Mouse (Mus musculus): ENCODE measurements at regions not wholly inside any gene's neighbourhood (a gene's known extent, or its start where the extent isn't known, plus 50 kb on each side); places are given as distances from the start of the nearest gene placed in this dataset.

DNA sequence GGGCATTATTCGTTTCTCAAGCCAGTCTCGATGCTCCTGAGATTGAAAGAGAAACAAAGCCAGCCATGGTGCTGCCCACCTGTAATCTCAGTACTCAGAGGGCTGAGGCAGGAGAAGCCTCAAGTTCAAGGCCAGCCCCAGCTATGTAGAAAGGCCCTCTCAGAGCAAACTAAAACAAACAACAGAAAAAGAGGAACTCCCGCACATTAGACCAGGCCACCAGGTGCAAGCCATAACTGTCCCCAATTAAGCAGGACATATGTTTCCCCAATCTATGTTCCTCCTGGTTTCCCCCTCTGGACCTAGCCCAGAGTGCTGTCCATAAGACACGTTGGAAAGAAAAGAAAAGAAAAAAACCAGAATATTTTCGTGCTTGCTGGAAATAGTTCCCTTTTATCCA lies 142.5 kb downstream of the Cdc5l start:
- DNase-seq (ENCODE audit: low spot score): no peak

- DNase-seq (ENCODE audit: low spot score): no peak
Observed at GRCm38 (mm10) chr17:45285621-45286189, 147.8 kb downstream of the Cdc5l start.

- no peak for DNase-seq (ENCODE audit: low spot score)
Observed at GRCm38 (mm10) chr17:45281554-45281953, 152.0 kb downstream of the Cdc5l start.

DNA sequence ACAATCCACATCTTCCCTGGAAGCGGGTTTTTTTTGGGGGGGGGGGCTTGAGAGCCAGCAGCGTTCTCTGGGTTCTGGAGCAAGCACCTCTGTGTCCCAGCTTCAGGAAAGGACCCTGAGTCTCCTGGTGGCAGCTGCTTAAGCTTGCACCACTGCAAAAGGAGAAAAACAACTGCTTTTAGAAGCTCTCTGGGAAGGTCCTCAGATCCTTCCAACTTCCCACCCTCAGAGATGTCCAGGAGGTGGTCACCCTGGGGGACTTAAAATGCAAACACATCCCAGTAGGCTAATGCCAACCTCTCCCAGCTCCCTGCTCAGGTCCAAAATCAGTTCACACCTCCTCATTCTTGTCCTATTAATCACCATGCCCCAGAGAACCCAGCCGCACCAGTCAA lies 153.7 kb downstream of the Cdc5l start:
- DNase-seq (ENCODE audit: low spot score): no peak

- no peak for DNase-seq (ENCODE audit: low spot score)
Observed at GRCm38 (mm10) chr17:45279075-45279810, 154.3 kb downstream of the Cdc5l start.

DNA sequence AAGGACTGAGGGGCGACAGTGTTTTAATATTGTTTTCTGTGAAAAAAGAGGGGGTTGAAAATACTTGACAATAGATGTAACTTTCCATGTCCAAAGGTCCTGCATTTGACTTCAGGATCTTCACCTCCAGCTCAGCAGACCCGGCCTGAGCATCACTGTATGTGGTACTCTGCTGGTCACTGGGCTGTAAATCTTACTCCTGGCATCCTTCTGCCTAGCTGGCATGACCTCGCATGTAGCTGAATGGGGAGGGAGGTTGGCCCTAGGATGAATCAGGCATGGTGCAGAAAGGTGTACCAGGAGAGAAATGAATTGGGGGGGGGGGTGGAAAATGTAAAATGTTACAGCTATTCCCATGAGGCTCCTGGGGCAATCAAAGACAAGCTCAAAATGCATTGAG lies 156.0 kb downstream of the Cdc5l start:
- DNase-seq (ENCODE audit: low spot score): no peak

GRCm38 (mm10) chr17:45276686-45277405 lies 156.7 kb downstream of the Cdc5l start:
- peak; percentile 6 for DNase-seq (ENCODE audit: low spot score)

- peak; percentile 4 for DNase-seq (ENCODE audit: low spot score)
Observed at GRCm38 (mm10) chr17:45274894-45275293, 158.6 kb downstream of the Cdc5l start.

- no peak for DNase-seq (ENCODE audit: low spot score)
Observed at GRCm38 (mm10) chr17:45266776-45267175, 166.8 kb downstream of the Cdc5l start.

- no peak for DNase-seq (ENCODE audit: low spot score)
Observed at GRCm38 (mm10) chr17:45265587-45265986, 167.9 kb downstream of the Cdc5l start.

DNA sequence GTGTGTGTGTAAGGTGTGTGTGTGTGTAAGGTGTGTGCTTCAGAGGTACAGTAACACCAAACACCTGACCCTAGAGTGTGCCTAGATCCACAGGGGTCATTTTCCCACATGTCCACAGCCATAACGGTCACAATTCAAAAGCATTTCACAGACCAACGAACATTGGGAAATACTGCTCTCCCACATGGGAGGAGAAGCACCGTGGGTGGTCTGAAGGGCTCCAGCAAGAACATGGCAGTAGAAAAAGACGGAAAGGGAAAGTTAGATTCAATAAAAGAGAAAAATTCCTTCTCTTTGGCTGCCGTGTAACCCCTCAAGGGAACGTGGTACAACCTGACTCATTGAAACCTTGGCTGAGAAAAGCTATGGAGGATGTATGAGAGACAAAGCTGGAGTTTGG lies 169.1 kb downstream of the Cdc5l start:
- DNase-seq (ENCODE audit: low spot score): no peak

- DNase-seq (ENCODE audit: low spot score): no peak
Observed at GRCm38 (mm10) chr17:45260421-45260820, 173.1 kb downstream of the Cdc5l start.

DNA sequence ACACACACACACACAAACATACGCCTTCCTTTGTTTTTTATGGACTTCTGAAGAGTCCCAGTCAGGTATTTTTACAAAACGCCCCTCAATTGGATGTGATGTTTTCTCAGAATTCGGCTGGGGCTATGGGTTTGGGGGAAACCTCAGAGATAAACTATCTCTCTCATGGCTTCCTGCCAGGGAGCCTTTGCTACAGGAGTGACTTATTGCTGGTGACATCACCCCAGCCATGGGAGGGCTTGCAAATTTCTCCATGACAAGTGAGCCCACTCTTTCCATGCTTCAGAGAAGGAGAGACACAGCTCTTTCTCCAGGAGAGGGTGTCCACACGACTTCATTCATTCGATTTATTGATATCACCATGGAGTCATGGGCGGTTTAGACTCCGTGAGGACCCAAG lies 175.5 kb downstream of the Cdc5l start:
- DNase-seq (ENCODE audit: low spot score): no peak

DNA sequence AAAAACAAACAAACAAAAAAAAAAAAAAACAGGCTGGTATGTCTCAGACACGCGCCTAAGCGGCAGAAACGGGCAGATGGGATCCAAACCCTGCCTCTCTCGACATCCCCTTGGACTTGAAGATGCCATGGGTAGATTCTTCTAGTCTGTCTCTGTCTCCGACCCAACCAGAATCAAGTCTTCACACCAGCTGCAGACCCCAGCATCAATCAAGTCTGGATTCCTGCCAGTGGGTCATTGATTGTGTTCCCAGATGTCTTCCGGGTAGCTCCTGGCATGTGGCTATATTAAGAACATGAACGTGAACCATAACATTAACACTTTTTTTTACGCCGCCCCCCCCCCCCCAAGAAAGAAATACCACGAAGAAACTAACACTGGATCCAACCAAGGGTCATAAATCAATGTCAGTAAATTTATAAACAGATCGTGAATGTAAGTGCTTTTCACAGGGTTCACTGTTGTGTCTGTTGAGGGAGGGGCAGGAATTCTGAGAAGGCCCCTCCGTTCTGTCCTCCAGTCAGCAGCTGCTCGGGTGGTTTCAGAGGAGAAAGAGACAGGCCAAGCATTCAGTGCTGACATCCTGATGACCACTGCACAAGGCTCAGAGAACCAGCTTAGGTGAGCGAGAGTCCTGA lies 180.8 kb downstream of the Cdc5l start:
- DNase-seq (ENCODE audit: low spot score): no peak

GRCm38 (mm10) chr17:45251034-45251730 lies 182.4 kb downstream of the Cdc5l start:
- DNase-seq (ENCODE audit: low spot score): peak; percentile 83

DNA sequence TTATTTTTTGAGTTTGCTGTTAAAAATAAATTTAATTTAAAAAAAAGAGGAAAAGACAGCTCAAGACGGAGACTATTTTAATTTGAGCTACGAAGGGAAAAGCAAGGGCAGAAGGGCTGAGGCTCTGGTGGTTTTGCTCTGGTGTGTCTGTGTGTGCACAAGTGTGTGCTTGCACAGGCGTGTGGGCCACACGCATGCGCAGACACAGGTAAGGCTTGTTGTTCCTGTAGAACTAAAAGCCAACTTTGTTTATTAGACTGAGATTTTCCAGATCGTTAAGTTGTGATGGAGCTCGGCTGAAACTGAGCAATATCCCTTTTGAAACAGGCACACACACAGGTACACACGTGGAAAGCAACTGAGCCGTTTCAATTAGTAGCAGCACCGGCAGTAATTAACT lies 183.1 kb downstream of the Cdc5l start:
- no peak for DNase-seq (ENCODE audit: low spot score)

GRCm38 (mm10) chr17:45247142-45248137 lies 186.1 kb downstream of the Cdc5l start:
- DNase-seq (ENCODE audit: low spot score): no peak

- DNase-seq (ENCODE audit: low spot score): no peak
Observed at GRCm38 (mm10) chr17:45244870-45245269, 188.7 kb downstream of the Cdc5l start.

DNA sequence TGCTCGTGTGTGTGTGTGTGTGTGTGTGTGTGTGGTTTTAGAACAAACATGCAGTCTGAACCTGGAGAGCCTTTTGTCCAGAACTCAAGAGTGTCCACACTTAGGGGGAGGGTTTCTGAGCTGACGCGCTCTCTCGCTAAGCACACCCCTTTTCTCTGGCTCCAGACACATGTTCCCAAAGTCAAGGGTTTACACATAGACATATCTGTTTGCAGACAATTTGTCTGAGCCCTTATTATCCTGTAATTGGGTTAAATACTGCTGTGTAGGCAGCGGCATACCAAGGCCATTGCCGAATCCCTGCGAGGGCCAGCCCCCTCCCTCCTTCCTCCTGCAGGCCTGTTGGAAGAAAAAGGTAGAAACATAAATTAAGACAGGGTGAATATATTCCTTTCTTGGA lies 190.4 kb downstream of the Cdc5l start:
- no peak for DNase-seq (ENCODE audit: low spot score)

DNA sequence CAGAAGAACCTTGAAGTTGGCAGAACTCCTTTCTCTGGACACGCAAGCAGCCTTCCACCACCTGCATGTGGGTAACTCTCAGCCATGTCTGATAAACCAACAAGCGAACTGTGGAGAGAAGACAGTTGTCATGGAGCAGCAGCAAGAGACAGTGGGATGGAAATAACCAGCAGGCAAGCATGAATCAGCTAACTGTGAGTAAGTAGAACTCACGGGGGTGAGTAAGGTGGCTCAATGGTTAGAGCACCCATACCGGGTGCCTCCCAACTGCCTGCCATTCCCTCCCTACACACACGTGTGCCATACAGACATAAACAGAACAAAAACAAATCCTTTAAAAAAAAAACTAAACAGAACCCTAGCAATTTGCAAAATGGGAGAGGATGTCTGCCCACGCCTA lies 191.5 kb downstream of the Cdc5l start:
- peak; percentile 34 for DNase-seq (ENCODE audit: low spot score)

GRCm38 (mm10) chr17:45240963-45241543 lies 192.5 kb downstream of the Cdc5l start:
- no peak for DNase-seq (ENCODE audit: low spot score)

Measured in layer of hippocampus, adult 11-12 months (tissue).